Mouse (Mus musculus) hindbrain, embryonic 14.5 days (tissue): ENCODE data around the gene Actr5. TPM values are rescaled to one million over a fixed set of nuclear protein-coding genes. Genes with fewer than 3 reads are reported as not detected.

ENCODE experiments used
- ATAC-seq: fragments of 200-750 bp; cut with Nextera tagmentation; 2 replicates; pipeline ENCODE4 v1.8.0; 2017; ENCODE audit warnings: moderate number of reproducible peaks, mild to moderate bottlenecking, moderate TSS enrichment, moderate library complexity; ENCODE audit not compliant: low FRiP score
- DNase-seq: peaks from one replicate; pipeline ENCODE4 v3.0.0-alpha.2; 2015; ENCODE audit warnings: low spot score
- H3K27ac ChIP-seq: fragments of 300-500 bp; sonication (generic); 2 replicates; pipeline ENCODE4 v1.5.1; 2014; ENCODE audit warnings: mild to moderate bottlenecking, moderate library complexity
- H3K27me3 ChIP-seq: fragments of 300-500 bp; sonication (generic); 2 replicates; pipeline ENCODE4 v1.6.1; 2014; ENCODE audit warnings: mild to moderate bottlenecking, low read length, mixed read lengths; ENCODE audit not compliant: control insufficient read depth, insufficient read depth
- H3K36me3 ChIP-seq: fragments of 300-500 bp; sonication (generic); replicated peaks from 2 replicates; pipeline ENCODE4 v1.6.1; 2014; ENCODE audit not compliant: control insufficient read depth, insufficient read depth
- H3K4me1 ChIP-seq: fragments of 300-500 bp; sonication (generic); replicated peaks from 2 replicates; pipeline ENCODE4 v1.6.1; 2014; ENCODE audit warnings: antibody characterized with exemption, low read length, mixed read lengths; ENCODE audit not compliant: control insufficient read depth, insufficient read depth
- H3K4me2 ChIP-seq: fragments of 300-500 bp; sonication (generic); replicated peaks from 2 replicates; pipeline ENCODE4 v1.6.1; 2014; ENCODE audit warnings: mild to moderate bottlenecking, moderate library complexity
- H3K4me3 ChIP-seq: fragments of 300-500 bp; sonication (generic); replicated peaks from 2 replicates; pipeline ENCODE4 v1.5.1; 2014; ENCODE audit warnings: mild to moderate bottlenecking, low read length
- H3K9ac ChIP-seq: fragments of 300-500 bp; sonication (generic); 2 replicates; pipeline ENCODE4 v1.6.1; 2014
- H3K9me3 ChIP-seq: fragments of 300-500 bp; sonication (generic); 2 replicates; pipeline ENCODE4 v1.6.1; 2016; ENCODE audit warnings: low read length; ENCODE audit not compliant: control insufficient read depth
- WGBS: fragments of 180-500 bp; shearing (Covaris S2); extraction: QIAGEN DNeasy Blood & Tissue Kit; methylation state at CpG from one replicate; pipeline ENCODE4 v1.1.7; 2014; 5-methylcytosine and 5-hydroxymethylcytosine counted together
- polyA plus RNA-seq: library from polyadenylated mRNA; unstranded; fragments of >200 nt; fragmentation: Nextera tagmentation; extraction: Ambion mirVana; gene quantifications from 2 replicates; pipeline ENCODE4 v1.2.1, GENCODE M21; 2014

Actr5 gene
- 14.6 TPM in 2 replicates for polyA plus RNA-seq

GRCm38 (mm10) chr2:158624718-158625222, at the start of gene Actr5:
Actr5 (plus strand) TSS chr2:158624888.
- Histone ChIP-seq H3K36me3 (peaks cover 17% of the 10 kb centered on the region), H3K9me3 (no peaks in the 10 kb centered on the region), H3K4me1 (peaks cover 15% of the 10 kb centered on the region), H3K4me3 (peak within 1 kb of the TSS; percentile 72), H3K27ac (peak within 1 kb of the TSS; percentile 86), H3K4me2 (peak within 1 kb of the TSS; percentile 71), H3K9ac (peak within 1 kb of the TSS; percentile 69), H3K27me3 (no peaks in the 10 kb centered on the region)
- DNase-seq (peak; percentile 94), ATAC-seq (peak; percentile 93)
- WGBS, result under 1% methylated on average over 39 of the region's 39 CpGs

GRCm38 (mm10) chr2:158579979-158580378, 44.7 kb upstream of the Actr5 start:
- ATAC-seq, result peak; percentile 70; the same call in 1 of the 2 replicates
- 32% methylated on average over 4 of the region's 4 CpGs for WGBS
- no peaks in the 10 kb centered on the region for H3K36me3 ChIP-seq
- H3K9ac ChIP-seq, result no peak overlapping the region
- peaks cover 10% of the 10 kb centered on the region; the same call in 1 of the 2 replicates for H3K4me1 ChIP-seq
- 0 out of 2 replicates have a peak, but pooled peaks cover 5% of the 10 kb centered on the region for H3K27me3 ChIP-seq
- no peaks in the 10 kb centered on the region for H3K9me3 ChIP-seq
- no peak for DNase-seq
- no peak overlapping the region for H3K4me3 ChIP-seq
- H3K27ac ChIP-seq, result no peak overlapping the region
- no peak overlapping the region for H3K4me2 ChIP-seq

- Histone ChIP-seq H3K27ac (no peak overlapping the region), H3K4me1 (peaks cover 23% of the 10 kb centered on the region), H3K36me3 (no peaks in the 10 kb centered on the region), H3K9me3 (no peaks in the 10 kb centered on the region), H3K9ac (no peak overlapping the region), H3K4me3 (no peak overlapping the region), H3K27me3 (0 out of 2 replicates have a peak, but pooled peaks cover 5% of the 10 kb centered on the region), H3K4me2 (no peak overlapping the region)
- 14% methylated on average over 12 of the region's 12 CpGs for WGBS
- ATAC-seq (no peak), DNase-seq (peak; percentile 54)
Observed at GRCm38 (mm10) chr2:158584621-158585358, 39.9 kb upstream of the Actr5 start.

GRCm38 (mm10) chr2:158588524-158589271, 36.0 kb upstream of the Actr5 start:
- ATAC-seq, result peak; percentile 61

DNA sequence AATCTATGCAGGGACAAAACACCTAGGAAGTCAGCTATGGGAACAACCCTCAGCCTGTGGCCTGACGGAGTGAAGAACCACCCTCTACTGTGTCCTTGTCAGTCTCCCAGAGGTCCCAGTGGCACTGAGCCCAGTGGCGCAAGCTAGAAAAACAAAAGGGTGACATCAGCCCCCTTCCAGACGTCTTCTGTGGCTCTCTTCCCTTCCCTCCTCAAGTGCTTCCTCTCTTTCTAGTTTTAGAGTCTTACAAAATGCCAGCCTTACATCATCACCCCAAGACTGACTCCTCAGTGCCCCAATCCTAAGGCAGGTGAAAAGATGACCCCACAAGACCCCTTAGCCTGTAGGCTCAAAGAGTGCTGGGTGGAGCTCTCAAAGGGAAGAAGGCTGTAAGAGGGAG, 34.2 kb upstream of the Actr5 start:
- no peak overlapping the region for H3K4me2 ChIP-seq
- no peak overlapping the region for H3K9ac ChIP-seq
- no peaks in the 10 kb centered on the region for H3K9me3 ChIP-seq
- no peaks in the 10 kb centered on the region for H3K36me3 ChIP-seq
- H3K27me3 ChIP-seq, result no peaks in the 10 kb centered on the region
- WGBS, result 56% methylated on average over 3 of the region's 3 CpGs
- H3K4me3 ChIP-seq, result no peak overlapping the region
- DNase-seq (no peak), ATAC-seq (no peak)
- peaks cover 26% of the 10 kb centered on the region for H3K4me1 ChIP-seq
- no peak overlapping the region for H3K27ac ChIP-seq

More at GRCm38 (mm10) chr2:158588524-158589271, 36.0 kb upstream of the Actr5 start:
- Histone ChIP-seq H3K27me3 (no peaks in the 10 kb centered on the region), H3K27ac (peak overlapping the region; percentile 58), H3K36me3 (no peaks in the 10 kb centered on the region), H3K4me2 (no peak overlapping the region), H3K9me3 (no peaks in the 10 kb centered on the region), H3K4me1 (peaks cover 24% of the 10 kb centered on the region), H3K9ac (no peak overlapping the region; the same call in 1 of the 2 replicates), H3K4me3 (no peak overlapping the region)
- peak; percentile 52 for DNase-seq
- 21% methylated on average over 8 of the region's 8 CpGs for WGBS

DNA sequence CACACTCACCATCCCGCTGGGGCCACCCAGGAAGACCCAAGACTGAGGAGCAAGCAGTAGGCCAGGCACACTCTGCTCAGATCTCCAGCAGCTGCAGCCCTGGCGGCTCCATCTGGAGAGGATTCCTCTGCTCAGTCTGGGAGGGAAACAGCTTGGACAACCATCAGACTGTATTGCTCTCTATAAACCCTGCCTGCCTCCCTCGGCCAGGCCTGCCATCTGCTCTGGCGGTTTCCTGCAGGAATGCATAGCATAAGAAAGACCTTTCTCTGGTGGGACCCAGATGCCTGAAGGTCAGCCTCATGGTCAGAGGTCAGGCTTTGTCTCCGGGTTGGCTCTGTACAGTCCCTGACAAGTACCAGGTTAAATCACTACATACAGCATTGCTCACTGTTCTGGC, 33.4 kb upstream of the Actr5 start:
- no peaks in the 10 kb centered on the region for H3K9me3 ChIP-seq
- H3K4me3 ChIP-seq, result no peak overlapping the region
- no peak overlapping the region for H3K9ac ChIP-seq
- H3K4me2 ChIP-seq, result no peak overlapping the region
- 0 out of 2 replicates have a peak overlapping the region, but pooled peaks have one; percentile 32 for H3K27ac ChIP-seq
- DNase-seq (no peak), ATAC-seq (no peak)
- WGBS, result 38% methylated on average over 5 of the region's 5 CpGs
- peaks cover 29% of the 10 kb centered on the region for H3K4me1 ChIP-seq
- no peaks in the 10 kb centered on the region for H3K36me3 ChIP-seq
- H3K27me3 ChIP-seq, result no peaks in the 10 kb centered on the region

GRCm38 (mm10) chr2:158593371-158593770, 31.3 kb upstream of the Actr5 start:
- no peak overlapping the region for H3K9ac ChIP-seq
- ATAC-seq (no peak), DNase-seq (no peak)
- H3K4me3 ChIP-seq, result no peak overlapping the region
- H3K36me3 ChIP-seq, result no peaks in the 10 kb centered on the region
- H3K4me2 ChIP-seq, result no peak overlapping the region
- H3K27me3 ChIP-seq, result no peaks in the 10 kb centered on the region
- peaks cover 29% of the 10 kb centered on the region for H3K4me1 ChIP-seq
- WGBS, result 79% methylated on average over 4 of the region's 4 CpGs
- H3K9me3 ChIP-seq, result no peaks in the 10 kb centered on the region
- no peak overlapping the region for H3K27ac ChIP-seq

GRCm38 (mm10) chr2:158595103-158595502, 29.6 kb upstream of the Actr5 start:
- Histone ChIP-seq H3K9me3 (no peaks in the 10 kb centered on the region), H3K9ac (peak overlapping the region; percentile 35; the same call in 1 of the 2 replicates), H3K27me3 (no peaks in the 10 kb centered on the region), H3K4me1 (peaks cover 16% of the 10 kb centered on the region), H3K4me2 (peak overlapping the region; percentile 37), H3K36me3 (no peaks in the 10 kb centered on the region), H3K4me3 (no peak overlapping the region), H3K27ac (peak overlapping the region; percentile 81)
- peak; percentile 82 for ATAC-seq
- peak; percentile 74 for DNase-seq
- WGBS, result under 1% methylated on average over 12 of the region's 12 CpGs

GRCm38 (mm10) chr2:158595577-158595976, 29.1 kb upstream of the Actr5 start:
- 10% methylated on average over 7 of the region's 7 CpGs for WGBS
- DNase-seq, result no peak
- Histone ChIP-seq H3K4me1 (peaks cover 16% of the 10 kb centered on the region), H3K4me2 (peak overlapping the region; percentile 37), H3K4me3 (no peak overlapping the region), H3K9me3 (no peaks in the 10 kb centered on the region), H3K9ac (peak overlapping the region; percentile 35; the same call in 1 of the 2 replicates), H3K27me3 (no peaks in the 10 kb centered on the region), H3K27ac (peak overlapping the region; percentile 81), H3K36me3 (no peaks in the 10 kb centered on the region)
- 0 out of 2 replicates have a peak, but pooled peaks have one; percentile 21 for ATAC-seq
